Mouse (Mus musculus) frontal cortex, adult 2 months (tissue): ENCODE measurements at regions not wholly inside any gene's neighbourhood (a gene's known extent, or its start where the extent isn't known, plus 50 kb on each side); places are given as distances from the start of the nearest gene placed in this dataset.

Experiments used
- DNase-seq, 2 experiments: peaks; one replicate each; pipeline ENCODE4 v3.0.0; 2022; ENCODE audit warnings: low spot score in 1 of 2; ENCODE audit errors: extremely low spot score in 1 of 2

- peak; percentile 14 to 47 for DNase-seq
These were observed 321.0 kb upstream of the Rnaseh2b start for GRCm38 (mm10) chr14:61971100-61972088.

GRCm38 (mm10) chr14:61975301-61975732 is 317.1 kb upstream of the Rnaseh2b start:
- DNase-seq = no peak

GRCm38 (mm10) chr14:61980581-61980980 is 311.8 kb upstream of the Rnaseh2b start:
- DNase-seq = no peak

GRCm38 (mm10) chr14:61985575-61985974 is 306.8 kb upstream of the Rnaseh2b start:
- DNase-seq = no peak

- DNase-seq = no peak
These were observed 306.2 kb upstream of the Rnaseh2b start for GRCm38 (mm10) chr14:61986203-61986602.

GRCm38 (mm10) chr14:61995253-61995652 is 297.1 kb upstream of the Rnaseh2b start:
- no peak for DNase-seq

GRCm38 (mm10) chr14:61997736-61998135 is 294.7 kb upstream of the Rnaseh2b start:
- DNase-seq = no peak

- DNase-seq = no peak
These were observed 294.1 kb upstream of the Rnaseh2b start for GRCm38 (mm10) chr14:61998259-61998658.

- no peak for DNase-seq
These were observed 290.9 kb upstream of the Rnaseh2b start for GRCm38 (mm10) chr14:62001481-62001949.

- no peak for DNase-seq
These were observed 290.3 kb upstream of the Rnaseh2b start for GRCm38 (mm10) chr14:62002131-62002530.

- DNase-seq = peak; percentile 20 to 54
These were observed 289.2 kb upstream of the Rnaseh2b start for GRCm38 (mm10) chr14:62003013-62003781.

- no peak for DNase-seq
These were observed 288.6 kb upstream of the Rnaseh2b start for GRCm38 (mm10) chr14:62003797-62004196.

- DNase-seq = no peak
These were observed 283.7 kb upstream of the Rnaseh2b start for GRCm38 (mm10) chr14:62008707-62009106.

- no peak for DNase-seq
These were observed 273.6 kb upstream of the Rnaseh2b start for GRCm38 (mm10) chr14:62018804-62019203.

GRCm38 (mm10) chr14:62020996-62021395 is 271.4 kb upstream of the Rnaseh2b start:
- DNase-seq = no peak

GRCm38 (mm10) chr14:62022193-62022592 is 270.2 kb upstream of the Rnaseh2b start:
- DNase-seq = no peak

- no peak for DNase-seq
These were observed 269.4 kb upstream of the Rnaseh2b start for GRCm38 (mm10) chr14:62023022-62023421.

- DNase-seq = no peak
These were observed 264.6 kb upstream of the Rnaseh2b start for GRCm38 (mm10) chr14:62027751-62028279.

- DNase-seq = no peak
These were observed 262.3 kb upstream of the Rnaseh2b start for GRCm38 (mm10) chr14:62030059-62030458.

GRCm38 (mm10) chr14:62033661-62034060 is 258.7 kb upstream of the Rnaseh2b start:
- no peak for DNase-seq

- DNase-seq = no peak
These were observed 257.7 kb upstream of the Rnaseh2b start for GRCm38 (mm10) chr14:62034664-62035063.
